Mouse (Mus musculus) thymus, adult 2 months (tissue): ENCODE measurements around the gene Clmn.

Experiments
- CTCF ChIP-seq: fragments of 200-500 bp; IDR thresholded peaks from 2 replicates; pipeline ENCODE4 v1.5.1; 2012; ENCODE audit warnings: mild to moderate bottlenecking, control low read depth, low read length, moderate library complexity, borderline replicate concordance; ENCODE audit not compliant: control insufficient read depth, poor library complexity, insufficient read depth; ENCODE audit errors: extremely low read depth
- POLR2A ChIP-seq: fragments of 200-500 bp; IDR thresholded peaks from 2 replicates; pipeline ENCODE4 v1.6.1; 2012; ENCODE audit warnings: mild to moderate bottlenecking, low read length, control low read depth, moderate library complexity; ENCODE audit not compliant: control insufficient read depth, poor library complexity, insufficient read depth; ENCODE audit errors: extremely low read depth

GRCm38 (mm10) chr12:104869737-104870136 is 4.9 kb upstream of the Clmn start:
- TF ChIP-seq CTCF (no peak), POLR2A (no peak)
